Mouse (Mus musculus) erythroblast, embryonic 14.5 days (primary cell): ENCODE measurements at regions not wholly inside any gene's neighbourhood (a gene's known extent, or its start where the extent isn't known, plus 50 kb on each side); places are given as distances from the start of the nearest gene placed in this dataset.

Experiments used
- GATA1 ChIP-seq: IDR thresholded peaks from 2 replicates; pipeline ENCODE4 v1.6.1; 2012; ENCODE audit warnings: low read length, inconsistent platforms, mixed read lengths
- TAL1 ChIP-seq: IDR thresholded peaks from 3 replicates; pipeline ENCODE4 v1.6.1; 2012; ENCODE audit warnings: low read length, inconsistent platforms, mixed read lengths

- TF ChIP-seq GATA1: no peak
- TF ChIP-seq TAL1: no peak
Observed at GRCm38 (mm10) chr4:56618433-56618832, 121.4 kb upstream of the Gm26657 start.
